Mouse (Mus musculus) erythroblast, adult 5-6 weeks (primary cell): ENCODE measurements around the gene Scfd2. TPM values are rescaled to one million over a fixed set of nuclear protein-coding genes. Genes with fewer than 3 reads are reported as not detected.

ENCODE experiments used
- ATAC-seq: replicated peaks from 2 replicates; pipeline ENCODE4 v1.8.0; 2016; ENCODE audit warnings: moderate number of reproducible peaks, mild to moderate bottlenecking, moderate TSS enrichment, inconsistent platforms; ENCODE audit not compliant: poor library complexity, low FRiP score, severe bottlenecking
- total RNA-seq, 2 experiments: library from RNA; stranded (forward) in 1 of 2; stranded (reverse) in 1 of 2; fragments of 150-400 nt in 1 of 2; fragments of 200-764, 138-1000 nt in 1 of 2; gene quantifications; 2 replicates each; pipeline versions ENCODE4 v1.2.3 to v1.2.4; 2015 to 2017; ENCODE audit warnings: low replicate concordance in 2 of 2

The Scfd2 gene
- total RNA-seq, 2 experiments from 2014 or later = 1.8 to 3.5 TPM

- no peak for ATAC-seq
Measured at GRCm38 (mm10) chr5:74467753-74468152, 63.8 kb downstream of the Scfd2 start.

- ATAC-seq = no peak
Measured at GRCm38 (mm10) chr5:74456759-74457158, 74.8 kb downstream of the Scfd2 start.

GRCm38 (mm10) chr5:74455510-74456269 is 75.9 kb downstream of the Scfd2 start:
- ATAC-seq = no peak

- ATAC-seq = no peak
Measured at GRCm38 (mm10) chr5:74455094-74455493, 76.5 kb downstream of the Scfd2 start.

GRCm38 (mm10) chr5:74450977-74451376 is 80.6 kb downstream of the Scfd2 start:
- ATAC-seq = no peak

GRCm38 (mm10) chr5:74447517-74448334 is 83.8 kb downstream of the Scfd2 start:
- ATAC-seq = no peak

GRCm38 (mm10) chr5:74445861-74446260 is 85.7 kb downstream of the Scfd2 start:
- ATAC-seq = no peak

- no peak for ATAC-seq
Measured at GRCm38 (mm10) chr5:74438353-74438752, 93.2 kb downstream of the Scfd2 start.

- ATAC-seq = no peak
Measured at GRCm38 (mm10) chr5:74433580-74434147, 97.9 kb downstream of the Scfd2 start.

GRCm38 (mm10) chr5:74432879-74433539 is 98.5 kb downstream of the Scfd2 start:
- no peak for ATAC-seq

GRCm38 (mm10) chr5:74420615-74421132 is 110.9 kb downstream of the Scfd2 start:
- no peak for ATAC-seq

GRCm38 (mm10) chr5:74412557-74412956 is 119.0 kb downstream of the Scfd2 start:
- ATAC-seq = no peak

- no peak for ATAC-seq
Measured at GRCm38 (mm10) chr5:74404887-74405286, 126.7 kb downstream of the Scfd2 start.

GRCm38 (mm10) chr5:74404083-74404482 is 127.5 kb downstream of the Scfd2 start:
- no peak for ATAC-seq

GRCm38 (mm10) chr5:74402626-74403025 is 128.9 kb downstream of the Scfd2 start:
- ATAC-seq = no peak

- ATAC-seq = no peak
Measured at GRCm38 (mm10) chr5:74391806-74392205, 139.8 kb downstream of the Scfd2 start.

- ATAC-seq = no peak
Measured at GRCm38 (mm10) chr5:74391346-74391745, 140.2 kb downstream of the Scfd2 start.

- no peak for ATAC-seq
Measured at GRCm38 (mm10) chr5:74388849-74389248, 142.7 kb downstream of the Scfd2 start.

- ATAC-seq = no peak
Measured at GRCm38 (mm10) chr5:74388101-74388500, 143.5 kb downstream of the Scfd2 start.
